Mouse (Mus musculus): Measurements from ENCODE around the gene Iba57.

Iba57 gene

GRCm38 (mm10) chr11:59134373-59134997 lies 29.1 kb downstream of the Iba57 start:
- DNase-seq (ENCODE audit: low spot score) = no peak

- DNase-seq (ENCODE audit: low spot score) = no peak
Observed at GRCm38 (mm10) chr11:59132065-59132464, 31.5 kb downstream of the Iba57 start.

- DNase-seq (ENCODE audit: low spot score) = no peak
Observed at GRCm38 (mm10) chr11:59131348-59131919, 32.1 kb downstream of the Iba57 start.

- no peak for DNase-seq (ENCODE audit: low spot score)
Observed at GRCm38 (mm10) chr11:59130782-59131181, 32.8 kb downstream of the Iba57 start.

GRCm38 (mm10) chr11:59105945-59106344 lies 57.6 kb downstream of the Iba57 start:
- DNase-seq (ENCODE audit: low spot score) = no peak

All from ovary, postnatal 36 days (tissue).